Mouse (Mus musculus): ENCODE results near the gene Ncoa7. TPM values are rescaled to one million over a fixed set of nuclear protein-coding genes. Genes with fewer than 3 reads are reported as not detected.

Gene Ncoa7
- polyA plus RNA-seq, 1 experiment: 3.9 TPM

DNA sequence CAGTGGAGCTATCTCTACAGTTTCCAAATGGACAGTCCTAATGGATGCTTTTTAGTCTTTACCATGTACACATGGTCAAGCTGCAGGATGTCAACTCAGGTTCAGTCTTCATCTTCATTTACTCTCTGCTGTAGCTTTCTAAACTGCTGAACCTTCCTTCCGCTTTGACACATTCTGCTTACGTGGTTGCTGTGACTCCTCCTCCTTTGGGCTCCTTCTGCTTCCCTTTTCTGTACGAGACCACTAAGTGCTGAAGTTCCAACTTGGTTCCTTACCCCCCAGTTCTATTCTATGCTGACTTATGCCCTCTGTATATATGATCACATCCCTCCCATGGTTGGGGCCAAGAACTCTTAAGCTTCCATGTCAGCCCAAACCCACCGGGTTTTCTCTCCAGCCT, 51.5 kb downstream of the Ncoa7 start:
- H3K27me3 ChIP-seq (ENCODE audit: control insufficient read depth, insufficient read depth, insufficient read length): no peaks in the 10 kb centered on the region
- no peak overlapping the region for H3ac ChIP-seq (ENCODE audit: control insufficient read depth, insufficient read length, low read depth)
- no peak overlapping the region for H3K4me3 ChIP-seq (ENCODE audit: insufficient read depth, poor library complexity, severe bottlenecking)
- peaks cover 7% of the 10 kb centered on the region for H3K79me2 ChIP-seq (ENCODE audit: control insufficient read depth, insufficient read depth)
- no peaks in the 10 kb centered on the region for H3K36me3 ChIP-seq (ENCODE audit: control insufficient read depth, insufficient read depth)
- H3K79me3 ChIP-seq (ENCODE audit: low read depth): no peaks in the 10 kb centered on the region
- TF ChIP-seq CTCF (IDR thresholded peaks at IDR 0.05; ENCODE audit: control insufficient read depth, insufficient read depth, insufficient read length) (no peak), MYOD1 (IDR thresholded peaks at IDR 0.05; ENCODE audit: control insufficient read depth, insufficient read length, low read depth) (no peak)

- no peak overlapping the region for H3ac ChIP-seq (ENCODE audit: control insufficient read depth, insufficient read length, low read depth)
- no peaks in the 10 kb centered on the region for H3K79me3 ChIP-seq (ENCODE audit: low read depth)
- no peak overlapping the region for H3K4me3 ChIP-seq (ENCODE audit: insufficient read depth, poor library complexity, severe bottlenecking)
These were observed 53.3 kb downstream of the Ncoa7 start for GRCm38 (mm10) chr10:30749807-30750206.

DNA sequence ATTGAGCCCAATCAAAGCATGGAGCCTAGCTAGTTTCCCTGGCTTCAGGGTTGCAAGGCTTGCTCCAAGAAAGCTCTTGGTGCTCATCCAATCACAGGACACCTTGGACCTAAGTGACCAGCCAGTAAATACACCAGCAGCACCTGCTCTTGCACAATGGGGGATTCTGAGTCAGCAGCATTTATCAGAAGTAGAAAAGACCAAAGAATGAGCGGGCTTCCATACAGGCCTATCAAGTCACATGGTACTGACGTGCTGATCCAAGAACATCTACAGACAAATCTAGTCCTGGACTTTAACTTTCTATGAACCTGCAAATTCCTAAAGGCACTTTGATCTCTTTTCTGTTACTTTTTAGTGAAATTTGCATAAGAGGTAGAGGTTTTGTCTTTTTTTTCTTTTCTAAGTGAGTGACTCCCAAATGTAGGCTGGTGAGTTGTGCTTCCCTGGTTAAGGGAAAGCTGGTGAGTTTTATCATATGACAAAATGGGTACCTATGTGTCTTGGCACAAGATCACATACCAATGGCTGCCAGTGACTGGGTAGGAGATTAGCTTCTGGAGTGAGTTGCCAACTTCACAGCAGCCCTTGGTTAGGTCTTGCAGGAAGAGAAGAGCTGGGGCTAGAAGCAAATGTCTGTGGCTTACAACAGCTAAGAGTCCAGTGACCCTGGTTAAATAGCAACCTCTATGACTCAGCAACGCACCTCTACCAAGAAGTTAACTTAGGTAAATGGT, 57.7 kb downstream of the Ncoa7 start:
- H3K4me3 ChIP-seq (ENCODE audit: insufficient read depth, poor library complexity, severe bottlenecking): no peak overlapping the region
- no peaks in the 10 kb centered on the region for H3K27me3 ChIP-seq (ENCODE audit: control insufficient read depth, insufficient read depth, insufficient read length)
- TF ChIP-seq MAX (IDR thresholded peaks at IDR 0.05): no peak
- TF ChIP-seq MYOG (IDR thresholded peaks at IDR 0.05; ENCODE audit: control insufficient read depth, extremely low read depth, insufficient read length): no peak
- no peak for TF ChIP-seq FOSL1 (IDR thresholded peaks at IDR 0.05; ENCODE audit: insufficient read depth, low read length, poor library complexity, severe bottlenecking)
- no peak for TF ChIP-seq MYOD1 (IDR thresholded peaks at IDR 0.05; ENCODE audit: control insufficient read depth, insufficient read length, low read depth)
- no peak for TF ChIP-seq CEBPB (IDR thresholded peaks at IDR 0.05; ENCODE audit: low read depth)
- TF ChIP-seq USF1 (IDR thresholded peaks at IDR 0.05; ENCODE audit: low read depth): no peak
- H3K36me3 ChIP-seq (ENCODE audit: control insufficient read depth, insufficient read depth): no peaks in the 10 kb centered on the region
- H3K79me2 ChIP-seq (ENCODE audit: control insufficient read depth, insufficient read depth): peaks cover 7% of the 10 kb centered on the region
- no peaks in the 10 kb centered on the region for H3K79me3 ChIP-seq (ENCODE audit: low read depth)
- no peak overlapping the region for H3ac ChIP-seq (ENCODE audit: control insufficient read depth, insufficient read length, low read depth)

More at GRCm38 (mm10) chr10:30749807-30750206, 53.3 kb downstream of the Ncoa7 start:
- no peaks in the 10 kb centered on the region for H3K27me3 ChIP-seq (ENCODE audit: control insufficient read depth, insufficient read depth, insufficient read length)
- TF ChIP-seq CTCF (IDR thresholded peaks at IDR 0.05; ENCODE audit: control insufficient read depth, insufficient read depth, insufficient read length): no peak
- no peak for TF ChIP-seq FOSL1 (IDR thresholded peaks at IDR 0.05; ENCODE audit: insufficient read depth, low read length, poor library complexity, severe bottlenecking)
- TF ChIP-seq MAX (IDR thresholded peaks at IDR 0.05): no peak
- no peak for TF ChIP-seq CEBPB (IDR thresholded peaks at IDR 0.05; ENCODE audit: low read depth)
- TF ChIP-seq USF1 (IDR thresholded peaks at IDR 0.05; ENCODE audit: low read depth): no peak
- TF ChIP-seq MYOG (IDR thresholded peaks at IDR 0.05; ENCODE audit: control insufficient read depth, extremely low read depth, insufficient read length): no peak
- TF ChIP-seq MYOD1 (IDR thresholded peaks at IDR 0.05; ENCODE audit: control insufficient read depth, insufficient read length, low read depth): no peak
- peaks cover 7% of the 10 kb centered on the region for H3K79me2 ChIP-seq (ENCODE audit: control insufficient read depth, insufficient read depth)
- H3K36me3 ChIP-seq (ENCODE audit: control insufficient read depth, insufficient read depth): no peaks in the 10 kb centered on the region

DNA sequence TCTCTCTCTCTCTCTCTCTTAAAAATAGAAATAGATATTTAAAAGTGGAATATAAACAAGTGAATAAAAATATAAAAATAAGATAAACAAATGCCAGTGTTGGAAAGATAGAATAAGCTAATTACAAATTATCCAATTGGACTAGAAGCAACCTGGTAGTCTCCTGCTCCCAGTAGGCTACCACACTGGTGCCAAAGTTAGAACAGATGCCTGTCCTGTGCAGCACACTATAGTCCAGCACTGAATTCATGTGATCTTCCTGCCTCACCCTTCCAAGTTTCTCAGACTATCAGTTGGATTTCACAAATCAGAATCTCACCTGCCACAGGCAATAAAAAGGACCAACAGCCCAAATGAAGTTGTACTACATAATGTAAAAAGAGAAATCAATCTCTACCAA, 59.9 kb downstream of the Ncoa7 start:
- TF ChIP-seq CEBPB (IDR thresholded peaks at IDR 0.05; ENCODE audit: low read depth) (no peak), USF1 (IDR thresholded peaks at IDR 0.05; ENCODE audit: low read depth) (no peak), MAX (IDR thresholded peaks at IDR 0.05) (no peak), MYOD1 (IDR thresholded peaks at IDR 0.05; ENCODE audit: control insufficient read depth, insufficient read length, low read depth) (no peak), MYOG (IDR thresholded peaks at IDR 0.05; ENCODE audit: control insufficient read depth, extremely low read depth, insufficient read length) (no peak), CTCF (IDR thresholded peaks at IDR 0.05; ENCODE audit: control insufficient read depth, insufficient read depth, insufficient read length) (no peak), FOSL1 (IDR thresholded peaks at IDR 0.05; ENCODE audit: insufficient read depth, low read length, poor library complexity, severe bottlenecking) (no peak)
- Histone ChIP-seq H3K36me3 (ENCODE audit: control insufficient read depth, insufficient read depth) (no peaks in the 10 kb centered on the region), H3K4me3 (ENCODE audit: insufficient read depth, poor library complexity, severe bottlenecking) (no peak overlapping the region), H3K27me3 (ENCODE audit: control insufficient read depth, insufficient read depth, insufficient read length) (no peaks in the 10 kb centered on the region), H3K79me2 (ENCODE audit: control insufficient read depth, insufficient read depth) (peaks cover under 1% of the 10 kb centered on the region), H3K79me3 (ENCODE audit: low read depth) (no peaks in the 10 kb centered on the region), H3ac (ENCODE audit: control insufficient read depth, insufficient read length, low read depth) (no peak overlapping the region)

DNA sequence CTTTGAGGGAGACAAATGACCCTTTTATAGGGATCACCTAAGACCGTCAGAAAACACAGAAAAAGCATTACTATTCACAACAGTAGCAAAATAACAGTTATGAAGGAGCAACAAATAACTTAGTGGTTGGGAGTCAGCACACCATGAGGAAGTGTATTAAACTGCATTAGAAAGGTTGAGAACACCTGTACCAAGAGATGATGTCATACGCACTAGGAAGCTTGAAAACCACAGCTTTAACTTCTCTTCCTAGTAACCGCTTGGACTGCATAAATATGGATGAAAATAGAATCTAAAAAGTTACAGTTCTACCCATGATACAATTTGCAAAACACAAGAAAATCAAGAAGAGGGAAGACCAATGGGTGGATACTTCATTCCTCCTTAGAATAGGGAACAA, 64.7 kb downstream of the Ncoa7 start:
- Histone ChIP-seq H3K4me3 (ENCODE audit: insufficient read depth, poor library complexity, severe bottlenecking) (no peak overlapping the region), H3K79me2 (ENCODE audit: control insufficient read depth, insufficient read depth) (no peaks in the 10 kb centered on the region), H3K36me3 (ENCODE audit: control insufficient read depth, insufficient read depth) (no peaks in the 10 kb centered on the region), H3K79me3 (ENCODE audit: low read depth) (no peaks in the 10 kb centered on the region), H3K27me3 (ENCODE audit: control insufficient read depth, insufficient read depth, insufficient read length) (no peaks in the 10 kb centered on the region), H3ac (ENCODE audit: control insufficient read depth, insufficient read length, low read depth) (no peak overlapping the region)
- TF ChIP-seq MYOG (IDR thresholded peaks at IDR 0.05; ENCODE audit: control insufficient read depth, extremely low read depth, insufficient read length): no peak
- TF ChIP-seq CTCF (IDR thresholded peaks at IDR 0.05; ENCODE audit: control insufficient read depth, insufficient read depth, insufficient read length): no peak
- TF ChIP-seq FOSL1 (IDR thresholded peaks at IDR 0.05; ENCODE audit: insufficient read depth, low read length, poor library complexity, severe bottlenecking): no peak
- no peak for TF ChIP-seq MAX (IDR thresholded peaks at IDR 0.05)
- TF ChIP-seq USF1 (IDR thresholded peaks at IDR 0.05; ENCODE audit: low read depth): no peak
- no peak for TF ChIP-seq CEBPB (IDR thresholded peaks at IDR 0.05; ENCODE audit: low read depth)
- no peak for TF ChIP-seq MYOD1 (IDR thresholded peaks at IDR 0.05; ENCODE audit: control insufficient read depth, insufficient read length, low read depth)

- TF ChIP-seq CTCF (IDR thresholded peaks at IDR 0.05; ENCODE audit: control insufficient read depth, insufficient read depth, insufficient read length) (no peak), FOSL1 (IDR thresholded peaks at IDR 0.05; ENCODE audit: insufficient read depth, low read length, poor library complexity, severe bottlenecking) (no peak), USF1 (IDR thresholded peaks at IDR 0.05; ENCODE audit: low read depth) (no peak), CEBPB (IDR thresholded peaks at IDR 0.05; ENCODE audit: low read depth) (no peak), MYOG (IDR thresholded peaks at IDR 0.05; ENCODE audit: control insufficient read depth, extremely low read depth, insufficient read length) (no peak), MYOD1 (IDR thresholded peaks at IDR 0.05; ENCODE audit: control insufficient read depth, insufficient read length, low read depth) (no peak), MAX (IDR thresholded peaks at IDR 0.05) (no peak)
- Histone ChIP-seq H3K4me3 (ENCODE audit: insufficient read depth, poor library complexity, severe bottlenecking) (no peak overlapping the region), H3K79me3 (ENCODE audit: low read depth) (no peaks in the 10 kb centered on the region), H3K27me3 (ENCODE audit: control insufficient read depth, insufficient read depth, insufficient read length) (no peaks in the 10 kb centered on the region), H3K36me3 (ENCODE audit: control insufficient read depth, insufficient read depth) (no peaks in the 10 kb centered on the region), H3K79me2 (ENCODE audit: control insufficient read depth, insufficient read depth) (no peaks in the 10 kb centered on the region), H3ac (ENCODE audit: control insufficient read depth, insufficient read length, low read depth) (no peak overlapping the region)
These were observed 65.8 kb downstream of the Ncoa7 start for GRCm38 (mm10) chr10:30737323-30737722.

Measured in C2C12 (cell line).